Mouse (Mus musculus) embryonic facial prominence, embryonic 12.5 days (tissue): ENCODE data around the gene Isoc2a. TPM values are rescaled to one million over a fixed set of nuclear protein-coding genes. Genes with fewer than 3 reads are reported as not detected.
"Not testable (repeated sequence)": the region's sequence is repeated elsewhere in the genome, so short reads cannot be mapped to it uniquely, and the experiment has no call there.

Experiments
- ATAC-seq: fragments of 200-750 bp; cut with Nextera tagmentation; 2 replicates; pipeline ENCODE4 v1.8.0; 2017; ENCODE audit not compliant: insufficient number of reproducible peaks, insufficient read depth, low FRiP score, low TSS enrichment
- H3K27ac ChIP-seq: fragments of 300-500 bp; sonication (generic); 2 replicates; pipeline ENCODE4 v1.5.1; 2016; ENCODE audit warnings: mild to moderate bottlenecking
- H3K27me3 ChIP-seq: fragments of 300-500 bp; sonication (generic); 2 replicates; pipeline ENCODE4 v1.6.1; 2016; ENCODE audit warnings: mild to moderate bottlenecking, moderate library complexity
- H3K36me3 ChIP-seq: fragments of 300-500 bp; sonication (generic); 2 replicates; pipeline ENCODE4 v1.6.1; 2016; ENCODE audit warnings: mild to moderate bottlenecking
- H3K4me1 ChIP-seq: fragments of 300-500 bp; sonication (generic); 2 replicates; pipeline ENCODE4 v1.6.1; 2016
- H3K4me2 ChIP-seq: fragments of 300-500 bp; sonication (generic); replicated peaks from 2 replicates; pipeline ENCODE4 v1.6.1; 2016; ENCODE audit warnings: mild to moderate bottlenecking, moderate library complexity
- H3K4me3 ChIP-seq: fragments of 300-500 bp; sonication (generic); 2 replicates; pipeline ENCODE4 v1.5.1; 2016; ENCODE audit warnings: mild to moderate bottlenecking
- H3K9ac ChIP-seq: fragments of 300-500 bp; sonication (generic); 2 replicates; pipeline ENCODE4 v1.6.1; 2016; ENCODE audit warnings: mild to moderate bottlenecking, moderate library complexity
- H3K9me3 ChIP-seq: fragments of 300-500 bp; sonication (generic); 2 replicates; pipeline ENCODE4 v1.6.1; 2016; ENCODE audit warnings: mild to moderate bottlenecking, moderate library complexity
- WGBS: fragments of 180-500 bp; shearing (Covaris S2); methylation state at CpG from one replicate; pipeline ENCODE4 v1.1.7; 2016; 5-methylcytosine and 5-hydroxymethylcytosine counted together
- polyA plus RNA-seq: library from polyadenylated mRNA; unstranded; fragments of >200 nt; fragmentation: Nextera tagmentation; extraction: Ambion mirVana; gene quantifications from 2 replicates; pipeline ENCODE4 v1.2.1, GENCODE M21; 2016

The Isoc2a gene
- polyA plus RNA-seq, 1 experiment from 2014 or later = 0.93 TPM

- no peak overlapping the region for H3K9ac ChIP-seq
- H3K27ac ChIP-seq = no peak overlapping the region
- no peak for ATAC-seq
- no peaks in the 10 kb centered on the region for H3K36me3 ChIP-seq
- H3K9me3 ChIP-seq = no peaks in the 10 kb centered on the region
- H3K27me3 ChIP-seq = peaks cover 13% of the 10 kb centered on the region; the same call in 1 of the 2 replicates
- no peaks in the 10 kb centered on the region for H3K4me1 ChIP-seq
- 76% methylated on average over 11 of the region's 11 CpGs for WGBS
- no peak overlapping the region for H3K4me2 ChIP-seq
- no peak overlapping the region for H3K4me3 ChIP-seq
These were observed 26.2 kb upstream of the Isoc2a start for GRCm38 (mm10) chr7:4850621-4851314.

GRCm38 (mm10) chr7:4851315-4851688 lies 25.7 kb upstream of the Isoc2a start:
- ATAC-seq = no peak
- Histone ChIP-seq H3K9ac (no peak overlapping the region), H3K9me3 (no peaks in the 10 kb centered on the region), H3K4me3 (no peak overlapping the region), H3K4me1 (no peaks in the 10 kb centered on the region), H3K27me3 (0 out of 2 replicates have a peak, but pooled peaks cover 8% of the 10 kb centered on the region), H3K27ac (no peak overlapping the region), H3K4me2 (no peak overlapping the region), H3K36me3 (no peaks in the 10 kb centered on the region)
- 63% methylated on average over 8 of the region's 8 CpGs for WGBS

- Histone ChIP-seq H3K27ac (no peak overlapping the region), H3K9me3 (no peaks in the 10 kb centered on the region), H3K27me3 (0 out of 2 replicates have a peak, but pooled peaks cover 10% of the 10 kb centered on the region), H3K4me2 (no peak overlapping the region), H3K4me3 (no peak overlapping the region), H3K36me3 (no peaks in the 10 kb centered on the region), H3K9ac (no peak overlapping the region), H3K4me1 (no peaks in the 10 kb centered on the region)
- WGBS = 89% methylated on average over 3 of the region's 3 CpGs
- ATAC-seq = no peak
These were observed 23.3 kb upstream of the Isoc2a start for GRCm38 (mm10) chr7:4853613-4854012.

- H3K4me3 ChIP-seq = no peak overlapping the region
- H3K4me2 ChIP-seq = no peak overlapping the region
- H3K9me3 ChIP-seq = no peaks in the 10 kb centered on the region
- H3K9ac ChIP-seq = no peak overlapping the region
- WGBS = 90% methylated on average over 9 of the region's 9 CpGs
- no peaks in the 10 kb centered on the region for H3K36me3 ChIP-seq
- H3K4me1 ChIP-seq = no peaks in the 10 kb centered on the region
- no peak for ATAC-seq
- 0 out of 2 replicates have a peak, but pooled peaks cover 8% of the 10 kb centered on the region for H3K27me3 ChIP-seq
- H3K27ac ChIP-seq = no peak overlapping the region
These were observed 20.4 kb upstream of the Isoc2a start for GRCm38 (mm10) chr7:4856508-4856907.

GRCm38 (mm10) chr7:4857321-4857720 lies 19.6 kb upstream of the Isoc2a start:
- no peak overlapping the region for H3K4me3 ChIP-seq
- H3K9me3 ChIP-seq = no peaks in the 10 kb centered on the region
- no peaks in the 10 kb centered on the region for H3K36me3 ChIP-seq
- H3K9ac ChIP-seq = no peak overlapping the region
- 0 out of 2 replicates have a peak, but pooled peaks cover 8% of the 10 kb centered on the region for H3K27me3 ChIP-seq
- no peaks in the 10 kb centered on the region for H3K4me1 ChIP-seq
- 61% methylated on average over 7 of the region's 7 CpGs for WGBS
- no peak overlapping the region for H3K4me2 ChIP-seq
- H3K27ac ChIP-seq = no peak overlapping the region
- ATAC-seq = no peak

GRCm38 (mm10) chr7:4859418-4859978 lies 17.5 kb upstream of the Isoc2a start:
- H3K27me3 ChIP-seq = 0 out of 2 replicates have a peak, but pooled peaks cover 8% of the 10 kb centered on the region
- no peaks in the 10 kb centered on the region for H3K9me3 ChIP-seq
- H3K36me3 ChIP-seq = no peaks in the 10 kb centered on the region
- 78% methylated on average over 12 of the region's 12 CpGs for WGBS
- H3K4me1 ChIP-seq = no peaks in the 10 kb centered on the region
- H3K27ac ChIP-seq = no peak overlapping the region
- no peak overlapping the region for H3K4me2 ChIP-seq
- H3K4me3 ChIP-seq = no peak overlapping the region
- ATAC-seq = no peak
- no peak overlapping the region for H3K9ac ChIP-seq

- H3K4me3 ChIP-seq, H3K4me2 ChIP-seq, ATAC-seq, H3K4me1 ChIP-seq, H3K9me3 ChIP-seq, H3K27me3 ChIP-seq, H3K27ac ChIP-seq, H3K36me3 ChIP-seq, H3K9ac ChIP-seq: not testable (repeated sequence)
- 64% methylated on average over 3 of the region's 3 CpGs for WGBS
These were observed 16.0 kb upstream of the Isoc2a start for GRCm38 (mm10) chr7:4860926-4861325.

- Histone ChIP-seq H3K9ac (no peak overlapping the region), H3K27me3 (no peaks in the 10 kb centered on the region), H3K27ac (0 out of 2 replicates have a peak overlapping the region, but pooled peaks have one; percentile 23), H3K9me3 (no peaks in the 10 kb centered on the region), H3K4me1 (0 out of 2 replicates have a peak, but pooled peaks cover 4% of the 10 kb centered on the region), H3K36me3 (no peaks in the 10 kb centered on the region), H3K4me3 (no peak overlapping the region), H3K4me2 (no peak overlapping the region)
- ATAC-seq = no peak
- 37% methylated on average over 1 of the region's 1 CpGs for WGBS
These were observed 13.9 kb upstream of the Isoc2a start for GRCm38 (mm10) chr7:4863041-4863440.

- H3K9me3 ChIP-seq = no peaks in the 10 kb centered on the region
- 74% methylated on average over 7 of the region's 7 CpGs for WGBS
- no peak for ATAC-seq
- H3K4me2 ChIP-seq = no peak overlapping the region
- no peak overlapping the region for H3K9ac ChIP-seq
- no peak overlapping the region for H3K4me3 ChIP-seq
- 0 out of 2 replicates have a peak overlapping the region, but pooled peaks have one; percentile 23 for H3K27ac ChIP-seq
- no peaks in the 10 kb centered on the region for H3K27me3 ChIP-seq
- 0 out of 2 replicates have a peak, but pooled peaks cover 4% of the 10 kb centered on the region for H3K4me1 ChIP-seq
- H3K36me3 ChIP-seq = no peaks in the 10 kb centered on the region
These were observed 13.3 kb upstream of the Isoc2a start for GRCm38 (mm10) chr7:4863541-4864080.

GRCm38 (mm10) chr7:4864130-4864845 lies 12.7 kb upstream of the Isoc2a start:
- Histone ChIP-seq H3K9ac (no peak overlapping the region), H3K4me2 (no peak overlapping the region), H3K4me1 (0 out of 2 replicates have a peak, but pooled peaks cover 4% of the 10 kb centered on the region), H3K36me3 (no peaks in the 10 kb centered on the region), H3K27ac (no peak overlapping the region), H3K4me3 (no peak overlapping the region), H3K9me3 (no peaks in the 10 kb centered on the region), H3K27me3 (no peaks in the 10 kb centered on the region)
- WGBS = 68% methylated on average over 5 of the region's 5 CpGs
- ATAC-seq = no peak

GRCm38 (mm10) chr7:4865090-4865489 lies 11.9 kb upstream of the Isoc2a start:
- no peak for ATAC-seq
- Histone ChIP-seq H3K4me3 (peak overlapping the region; percentile 49; the same call in 1 of the 2 replicates), H3K27me3 (no peaks in the 10 kb centered on the region), H3K4me1 (0 out of 2 replicates have a peak, but pooled peaks cover 4% of the 10 kb centered on the region), H3K4me2 (peak overlapping the region; percentile 55; the same call in 1 of the 2 replicates), H3K9ac (no peak overlapping the region), H3K9me3 (no peaks in the 10 kb centered on the region), H3K27ac (no peak overlapping the region), H3K36me3 (no peaks in the 10 kb centered on the region)
- 62% methylated on average over 5 of the region's 5 CpGs for WGBS
